ENCODE assay signal across 22 mouse cellular contexts in the genomic region with DNA sequence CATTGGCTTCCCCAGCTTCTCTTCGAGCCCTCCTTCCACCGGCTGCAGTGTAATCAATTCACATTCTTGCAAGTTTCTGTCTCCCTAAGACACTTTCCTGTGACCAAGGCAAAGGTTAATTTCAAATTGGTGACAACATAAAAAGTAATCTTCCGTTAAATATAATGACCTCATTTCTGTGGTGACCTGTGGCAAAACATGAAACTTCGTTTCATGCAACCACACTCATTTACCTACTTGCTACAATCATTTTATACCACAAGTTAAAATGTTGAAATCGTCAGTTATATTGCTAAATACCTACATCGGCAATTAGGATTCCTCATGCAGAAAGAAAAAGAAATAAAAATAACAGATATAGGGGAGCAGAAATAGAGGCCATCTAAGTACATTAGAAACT.
"Had no signal": no experiment of that assay in that cellular context is flagged by ENCODE, and none has a peak within 500 bp of the region (broad histone marks: within the 10 kb centered on the region; RNA-seq: fewer than 3 reads in every experiment).

No protein-coding gene starts in this region.

- DNase-seq: heart, postnatal 10 days; heart, postnatal 14 days; heart, postnatal 36 days; heart, postnatal 4 days; kidney, adult 11 months; kidney, adult 18-20 months; kidney, adult 2 months; kidney, adult 8-10 months; kidney, adult 9 months; kidney, postnatal 10 days; kidney, postnatal 14 days; kidney, postnatal 25 days; kidney, postnatal 36 days; kidney, postnatal 4 days; layer of hippocampus, adult 9-11 months; layer of hippocampus, postnatal 36 days had no signal

- ATAC-seq: hindbrain, embryonic 16.5 days; hindbrain, postnatal 0 days; inflammation-experienced regulatory T-cells, adult 6 months; intestine, embryonic 15.5 days; intestine, embryonic 16.5 days; intestine, postnatal 0 days had no signal
